Mouse (Mus musculus) heart, embryonic 12.5 days (tissue): Measurements from ENCODE around the gene Sfxn5. TPM values are rescaled to one million over a fixed set of nuclear protein-coding genes. Genes with fewer than 3 reads are reported as not detected.

Experiments
- ATAC-seq: fragments of 200-750 bp; cut with Nextera tagmentation; 2 replicates; pipeline ENCODE4 v1.8.0; 2017; ENCODE audit warnings: moderate TSS enrichment, moderate library complexity; ENCODE audit not compliant: insufficient number of reproducible peaks, low FRiP score
- H3K27ac ChIP-seq: fragments of 300-500 bp; sonication (generic); 2 replicates; pipeline ENCODE4 v1.5.1; 2016; ENCODE audit warnings: mild to moderate bottlenecking, moderate library complexity; ENCODE audit not compliant: poor library complexity, severe bottlenecking
- H3K27me3 ChIP-seq: fragments of 300-500 bp; sonication (generic); replicated peaks from 2 replicates; pipeline ENCODE4 v1.6.1; 2016; ENCODE audit warnings: mild to moderate bottlenecking, moderate library complexity
- H3K36me3 ChIP-seq: fragments of 300-500 bp; sonication (generic); 2 replicates; pipeline ENCODE4 v1.6.1; 2016; ENCODE audit warnings: mild to moderate bottlenecking, moderate library complexity
- H3K4me1 ChIP-seq: fragments of 300-500 bp; sonication (generic); replicated peaks from 2 replicates; pipeline ENCODE4 v1.6.1; 2016; ENCODE audit warnings: mild to moderate bottlenecking
- H3K4me2 ChIP-seq: fragments of 300-500 bp; sonication (generic); 2 replicates; pipeline ENCODE4 v1.6.1; 2016; ENCODE audit warnings: mild to moderate bottlenecking, moderate library complexity
- H3K4me3 ChIP-seq: fragments of 300-500 bp; sonication (generic); 2 replicates; pipeline ENCODE4 v1.5.1; 2016; ENCODE audit warnings: mild to moderate bottlenecking
- H3K9ac ChIP-seq: fragments of 300-500 bp; sonication (generic); 2 replicates; pipeline ENCODE4 v1.6.1; 2016; ENCODE audit warnings: mild to moderate bottlenecking, moderate library complexity
- H3K9me3 ChIP-seq: fragments of 300-500 bp; sonication (generic); replicated peaks from 2 replicates; pipeline ENCODE4 v1.6.1; 2016; ENCODE audit warnings: mild to moderate bottlenecking, moderate library complexity
- whole genome bisulfite sequencing: fragments of 180-500 bp; shearing (Covaris S2); methylation state at CpG from one replicate; pipeline ENCODE4 v1.1.7; 2016; 5-methylcytosine and 5-hydroxymethylcytosine counted together
- polyA plus RNA-seq: library from polyadenylated mRNA; unstranded; fragments of >200 nt; fragmentation: Nextera tagmentation; extraction: Ambion mirVana; gene quantifications from 2 replicates; pipeline ENCODE4 v1.2.1, GENCODE M21; 2016

Sfxn5 gene
- polyA plus RNA-seq, 1 experiment from 2014 or later, result 3.9 TPM

GRCm38 (mm10) chr6:85227520-85227919, 105.7 kb downstream of the Sfxn5 start:
- no peaks in the 10 kb centered on the region; the same call in 1 of the 2 replicates for H3K4me1 ChIP-seq
- peaks cover 27% of the 10 kb centered on the region; the same call in 1 of the 2 replicates for H3K27me3 ChIP-seq
- 66% methylated on average over 2 of the region's 2 CpGs for WGBS
- no peak overlapping the region for H3K9ac ChIP-seq
- ATAC-seq, result no peak
- no peaks in the 10 kb centered on the region for H3K9me3 ChIP-seq
- H3K27ac ChIP-seq, result no peak overlapping the region
- no peaks in the 10 kb centered on the region for H3K36me3 ChIP-seq
- H3K4me2 ChIP-seq, result no peak overlapping the region
- no peak overlapping the region for H3K4me3 ChIP-seq

DNA sequence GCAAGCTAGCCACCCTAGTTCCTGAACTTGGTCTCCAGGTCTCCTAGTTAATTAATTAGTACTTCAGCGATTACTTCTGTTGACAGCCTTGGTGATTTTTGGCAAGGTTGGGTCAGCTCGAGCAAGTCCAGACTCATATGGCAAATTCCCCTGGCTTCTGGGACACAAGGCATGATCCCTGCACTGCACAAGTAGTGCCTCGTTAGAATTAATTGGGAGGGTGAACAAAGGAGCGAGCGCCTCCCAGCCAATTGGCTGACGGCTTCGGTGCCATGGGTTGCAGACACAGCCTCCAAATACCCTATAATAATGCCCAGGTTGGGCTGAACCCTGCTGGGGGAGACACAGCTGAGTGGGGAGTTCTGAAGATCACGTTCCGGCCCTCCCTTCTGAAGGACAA, 106.7 kb downstream of the Sfxn5 start:
- Histone ChIP-seq H3K4me1 (no peaks in the 10 kb centered on the region), H3K4me2 (no peak overlapping the region), H3K9ac (no peak overlapping the region)

DNA sequence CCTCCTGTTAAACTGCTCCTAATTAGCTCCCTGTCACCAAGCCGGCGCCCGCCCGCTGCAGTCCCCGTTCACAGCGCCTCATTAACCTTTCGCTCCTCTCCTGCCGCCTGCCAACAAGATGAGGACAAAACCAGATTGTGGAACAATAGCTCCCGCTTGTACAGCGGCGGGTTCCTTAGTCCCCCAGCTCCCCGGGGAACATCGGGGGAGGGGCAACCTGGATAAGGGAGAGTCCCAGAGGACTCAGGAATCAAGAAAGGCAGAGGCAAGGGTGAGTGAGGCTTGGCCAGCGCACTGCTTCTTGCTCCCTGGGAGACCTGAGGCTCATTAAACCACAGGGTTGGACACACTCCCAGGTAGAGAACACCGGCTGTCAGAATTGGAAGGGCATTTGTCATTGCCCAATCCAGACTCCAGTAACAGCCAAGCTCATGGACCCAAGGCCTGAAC, 108.8 kb downstream of the Sfxn5 start:
- Histone ChIP-seq H3K4me2 (no peak overlapping the region), H3K9ac (no peak overlapping the region), H3K36me3 (no peaks in the 10 kb centered on the region), H3K9me3 (no peaks in the 10 kb centered on the region), H3K27me3 (peaks cover 6% of the 10 kb centered on the region; the same call in 1 of the 2 replicates), H3K27ac (no peak overlapping the region), H3K4me3 (no peak overlapping the region), H3K4me1 (no peaks in the 10 kb centered on the region)
- WGBS, result 57% methylated on average over 15 of the region's 15 CpGs
- no peak for ATAC-seq

More for the DNA sequence above, 106.7 kb downstream of the Sfxn5 start:
- Histone ChIP-seq H3K9me3 (no peaks in the 10 kb centered on the region), H3K27me3 (peaks cover 19% of the 10 kb centered on the region; the same call in 1 of the 2 replicates), H3K36me3 (no peaks in the 10 kb centered on the region), H3K4me3 (no peak overlapping the region), H3K27ac (no peak overlapping the region)
- WGBS, result 76% methylated on average over 9 of the region's 9 CpGs
- ATAC-seq, result no peak

DNA sequence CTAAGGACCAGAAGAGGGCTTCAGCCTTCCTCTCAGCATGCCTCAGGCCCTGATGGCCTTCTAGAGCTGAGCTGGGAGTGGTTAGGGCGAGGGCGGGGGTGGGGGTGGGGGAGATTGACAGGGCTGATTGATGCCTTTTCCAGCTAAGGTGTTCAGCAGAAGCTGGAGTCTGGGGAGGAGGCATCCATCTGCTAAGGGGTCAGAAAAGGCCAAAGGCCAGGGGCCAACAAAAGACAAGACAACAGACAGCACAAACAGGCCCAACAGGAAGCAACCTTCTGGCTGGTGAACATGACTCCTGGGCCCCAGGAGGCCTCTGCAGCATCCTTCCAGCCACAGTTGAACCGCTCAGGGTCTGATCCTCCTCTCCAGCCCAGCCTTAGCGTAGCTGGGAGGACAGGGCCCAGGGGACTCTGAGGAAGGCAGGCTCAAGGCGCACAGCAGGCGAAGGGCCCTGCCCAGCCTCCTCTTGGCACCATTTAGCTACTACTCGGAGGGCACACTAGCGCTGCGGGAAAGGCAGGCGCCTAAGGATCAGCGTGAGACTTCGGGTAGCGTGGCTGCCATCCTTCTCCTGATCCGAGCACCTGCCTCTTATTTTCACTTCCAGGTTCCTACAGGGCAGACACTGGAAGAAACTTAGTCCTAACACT, 109.6 kb downstream of the Sfxn5 start:
- H3K36me3 ChIP-seq, result no peaks in the 10 kb centered on the region
- H3K4me2 ChIP-seq, result no peak overlapping the region
- 56% methylated on average over 14 of the region's 14 CpGs for WGBS
- peaks cover 6% of the 10 kb centered on the region; the same call in 1 of the 2 replicates for H3K27me3 ChIP-seq
- H3K27ac ChIP-seq, result no peak overlapping the region
- ATAC-seq, result no peak
- no peak overlapping the region for H3K9ac ChIP-seq
- no peak overlapping the region for H3K4me3 ChIP-seq
- H3K4me1 ChIP-seq, result no peaks in the 10 kb centered on the region
- no peaks in the 10 kb centered on the region for H3K9me3 ChIP-seq

DNA sequence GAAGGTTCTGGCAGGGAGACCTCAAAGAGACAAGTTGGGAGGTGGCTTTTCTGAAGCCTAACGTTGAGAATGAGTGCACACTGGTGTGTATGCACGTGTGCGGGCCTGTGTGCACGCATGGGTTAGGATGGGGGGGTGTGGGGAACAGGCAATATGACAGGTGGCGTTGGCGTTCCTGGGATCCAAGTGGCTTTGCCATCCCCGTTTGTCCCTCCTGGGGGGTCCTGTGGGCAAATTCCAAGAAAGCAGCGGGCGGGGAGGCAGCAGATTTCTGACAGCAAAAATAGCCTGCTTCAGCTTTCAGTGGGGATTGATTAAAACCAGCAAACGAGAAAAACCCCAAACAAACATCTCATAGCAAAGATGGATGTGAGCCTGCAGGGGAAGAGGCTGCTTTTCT, 110.7 kb downstream of the Sfxn5 start:
- H3K4me1 ChIP-seq, result no peaks in the 10 kb centered on the region
- no peak overlapping the region for H3K4me2 ChIP-seq
- H3K4me3 ChIP-seq, result no peak overlapping the region
- 78% methylated on average over 10 of the region's 10 CpGs for whole genome bisulfite sequencing
- H3K27ac ChIP-seq, result no peak overlapping the region
- no peak for ATAC-seq
- H3K9ac ChIP-seq, result no peak overlapping the region
- H3K36me3 ChIP-seq, result no peaks in the 10 kb centered on the region
- H3K9me3 ChIP-seq, result no peaks in the 10 kb centered on the region
- H3K27me3 ChIP-seq, result peaks cover 6% of the 10 kb centered on the region; the same call in 1 of the 2 replicates

GRCm38 (mm10) chr6:85220917-85221316, 112.3 kb downstream of the Sfxn5 start:
- Histone ChIP-seq H3K27me3 (peaks cover 10% of the 10 kb centered on the region), H3K36me3 (no peaks in the 10 kb centered on the region)

DNA sequence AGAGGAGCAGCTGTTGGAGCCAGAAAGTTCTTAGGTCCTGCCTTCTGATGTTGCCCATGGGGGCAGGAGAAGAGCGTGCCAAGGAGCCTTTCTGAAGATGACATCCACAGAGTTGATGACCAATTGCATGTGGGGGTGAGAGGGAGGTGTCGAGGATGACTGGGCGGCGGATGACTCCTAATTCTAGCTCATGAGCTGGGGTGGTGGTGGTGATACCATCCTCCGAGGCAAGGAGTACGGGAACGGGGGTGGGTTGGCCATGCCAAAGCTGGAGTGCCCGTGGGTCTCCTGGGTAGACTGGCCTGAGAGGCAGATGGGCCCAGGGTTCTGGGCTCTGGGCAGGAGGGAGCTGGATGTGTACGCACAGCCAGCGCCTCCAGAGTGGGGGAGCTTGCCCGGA, 113.5 kb downstream of the Sfxn5 start:
- no peak for ATAC-seq
- no peak overlapping the region for H3K9ac ChIP-seq
- H3K27me3 ChIP-seq, result peaks cover 11% of the 10 kb centered on the region
- H3K4me1 ChIP-seq, result no peaks in the 10 kb centered on the region
- no peak overlapping the region for H3K4me2 ChIP-seq
- H3K36me3 ChIP-seq, result no peaks in the 10 kb centered on the region
- H3K4me3 ChIP-seq, result no peak overlapping the region
- no peak overlapping the region for H3K27ac ChIP-seq
- WGBS, result 88% methylated on average over 11 of the region's 11 CpGs
- no peaks in the 10 kb centered on the region for H3K9me3 ChIP-seq

More at GRCm38 (mm10) chr6:85220917-85221316, 112.3 kb downstream of the Sfxn5 start:
- H3K9ac ChIP-seq, result no peak overlapping the region
- no peaks in the 10 kb centered on the region for H3K9me3 ChIP-seq
- no peak overlapping the region for H3K4me3 ChIP-seq
- H3K4me2 ChIP-seq, result no peak overlapping the region
- ATAC-seq, result no peak
- H3K4me1 ChIP-seq, result no peaks in the 10 kb centered on the region
- 50% methylated on average over 4 of the region's 4 CpGs for WGBS
- H3K27ac ChIP-seq, result no peak overlapping the region

GRCm38 (mm10) chr6:85218684-85219445, 114.4 kb downstream of the Sfxn5 start:
- Histone ChIP-seq H3K4me1 (no peaks in the 10 kb centered on the region), H3K36me3 (no peaks in the 10 kb centered on the region), H3K27me3 (peaks cover 9% of the 10 kb centered on the region), H3K27ac (no peak overlapping the region), H3K4me2 (no peak overlapping the region), H3K9ac (no peak overlapping the region), H3K4me3 (no peak overlapping the region), H3K9me3 (no peaks in the 10 kb centered on the region)
- WGBS, result 60% methylated on average over 5 of the region's 5 CpGs
- ATAC-seq, result no peak

- no peak for ATAC-seq
- WGBS, result 75% methylated on average over 4 of the region's 4 CpGs
These were observed 115.0 kb downstream of the Sfxn5 start for GRCm38 (mm10) chr6:85218251-85218650.

GRCm38 (mm10) chr6:85210686-85211085, 122.5 kb downstream of the Sfxn5 start:
- ATAC-seq, result no peak
- Histone ChIP-seq H3K36me3 (no peaks in the 10 kb centered on the region), H3K4me3 (no peak overlapping the region), H3K4me1 (peaks cover 13% of the 10 kb centered on the region), H3K9me3 (no peaks in the 10 kb centered on the region), H3K27me3 (peaks cover 37% of the 10 kb centered on the region), H3K9ac (no peak overlapping the region), H3K27ac (no peak overlapping the region), H3K4me2 (no peak overlapping the region)
- WGBS, result 47% methylated on average over 1 of the region's 1 CpGs

More at GRCm38 (mm10) chr6:85218251-85218650, 115.0 kb downstream of the Sfxn5 start:
- Histone ChIP-seq H3K36me3 (no peaks in the 10 kb centered on the region), H3K9me3 (no peaks in the 10 kb centered on the region), H3K27me3 (peaks cover 4% of the 10 kb centered on the region; the same call in 1 of the 2 replicates), H3K27ac (no peak overlapping the region), H3K4me3 (no peak overlapping the region), H3K4me2 (no peak overlapping the region), H3K4me1 (no peaks in the 10 kb centered on the region), H3K9ac (no peak overlapping the region)

DNA sequence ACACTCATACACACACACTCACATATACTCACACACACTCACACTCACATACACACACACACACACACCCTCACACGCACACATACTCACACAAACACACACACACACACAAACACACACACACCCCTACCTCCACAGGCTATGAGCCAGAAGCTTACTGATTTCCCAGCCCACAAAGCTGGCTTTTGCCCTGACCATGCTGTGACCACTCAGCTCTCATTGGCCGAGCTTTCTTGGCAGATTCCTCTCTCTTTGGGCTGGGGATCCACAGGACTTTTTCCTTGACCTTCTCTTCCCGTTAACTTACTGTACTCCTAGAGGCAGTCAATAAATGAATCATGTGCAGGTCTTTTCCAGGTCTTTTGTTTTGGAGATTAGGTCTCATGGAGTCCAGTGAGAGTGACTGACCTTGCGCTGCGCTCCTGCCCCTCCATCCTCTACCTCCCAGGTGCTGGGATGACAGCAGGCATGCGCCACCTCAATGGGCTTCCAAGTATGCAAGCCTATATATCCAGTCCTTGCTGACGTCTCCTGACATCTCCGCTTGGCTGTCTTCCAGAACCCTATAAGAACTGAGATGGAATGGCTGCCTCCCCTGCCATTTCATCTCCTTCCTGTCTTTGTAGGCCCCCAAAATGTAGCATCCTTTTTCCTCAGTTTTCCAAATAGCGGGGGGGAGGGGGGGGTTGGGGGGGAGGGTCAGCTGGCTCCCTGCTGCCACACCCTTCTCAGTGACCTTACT, 123.8 kb downstream of the Sfxn5 start:
- no peak for ATAC-seq
- Histone ChIP-seq H3K4me2 (no peak overlapping the region), H3K4me3 (no peak overlapping the region), H3K9ac (no peak overlapping the region), H3K27ac (no peak overlapping the region), H3K36me3 (no peaks in the 10 kb centered on the region), H3K9me3 (no peaks in the 10 kb centered on the region), H3K4me1 (peaks cover 13% of the 10 kb centered on the region), H3K27me3 (peaks cover 47% of the 10 kb centered on the region)
- 70% methylated on average over 8 of the region's 9 CpGs for WGBS
